Mouse (Mus musculus) liver, postnatal 0 days (tissue): Measurements from ENCODE around the gene Anxa4.

Experiments used
- CTCF ChIP-seq: sonication (generic); IDR thresholded peaks from 2 replicates; pipeline ENCODE4 v1.5.1; 2016; ENCODE audit warnings: antibody characterized with exemption, low read depth
- EP300 ChIP-seq: IDR thresholded peaks from 2 replicates; pipeline ENCODE4 v1.6.1; 2016; ENCODE audit warnings: antibody characterized with exemption, low read depth, mild to moderate bottlenecking

- no peak for TF ChIP-seq EP300
- peak; percentile 68 for TF ChIP-seq CTCF
Measured at GRCm38 (mm10) chr6:86813341-86813740, 20.0 kb upstream of the Anxa4 start.
